Comparison of ENCODE assay signal across 14 mouse cellular contexts in the genomic region with DNA sequence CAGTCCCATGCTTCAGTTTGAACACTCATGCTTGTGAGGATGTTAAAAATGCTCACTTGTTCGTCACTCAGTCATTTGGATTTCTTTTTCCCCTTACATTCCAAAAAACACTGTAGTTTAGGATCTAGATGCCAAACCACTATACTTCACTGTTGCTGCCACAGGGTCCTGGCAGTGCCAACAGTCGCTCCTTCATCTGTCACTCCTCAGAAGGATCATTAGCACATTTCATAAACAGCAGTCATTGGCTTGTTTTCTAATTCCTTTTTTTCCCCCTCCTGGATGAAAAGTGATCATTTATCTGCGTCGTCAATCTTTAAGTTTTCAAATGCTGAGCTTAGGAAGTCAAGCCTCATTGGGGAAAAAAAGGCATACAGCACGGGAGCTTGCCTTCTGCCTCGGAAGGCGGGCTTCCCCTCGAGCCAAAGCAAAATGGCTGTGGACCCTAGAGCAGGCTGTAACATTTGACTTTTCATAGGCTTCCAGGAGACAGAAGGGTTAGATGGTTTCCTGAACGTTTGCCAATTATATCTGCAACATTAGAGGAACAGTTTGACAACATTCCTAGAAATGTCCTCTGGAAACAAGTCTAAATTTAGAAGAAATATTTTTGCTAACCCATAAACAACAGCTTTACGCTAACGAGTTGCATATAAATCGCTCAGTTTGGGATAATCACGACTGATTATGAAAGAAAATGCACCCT.
DNase-seq lines count a peak whose midpoint lies in the region; ATAC-seq and TF ChIP-seq lines count a peak whose summit lies in the region.
"Had no signal": no experiment of that assay in that cellular context is flagged by ENCODE, and none has a peak within 500 bp of the region (broad histone marks: within the 10 kb centered on the region; RNA-seq: fewer than 3 reads in every experiment).

No protein-coding gene starts in this region.

- no peak overlapping the region for H3K4me2 ChIP-seq in lung, postnatal 0 days (replicated peaks; ENCODE audit: low read depth, low read length)
- H3K4me2 ChIP-seq: heart, embryonic 12.5 days; midbrain, embryonic 13.5 days had no signal

- 46% methylated on average over 13 of the region's 13 CpGs for WGBS in lung, postnatal 0 days

- TF ChIP-seq EP300 in lung, postnatal 0 days (IDR thresholded peaks at IDR 0.05) = peak; percentile 74

- H3K9ac ChIP-seq in lung, postnatal 0 days (replicated peaks; ENCODE audit: low read depth) = no peak overlapping the region
- H3K9ac ChIP-seq: heart, embryonic 12.5 days; midbrain, embryonic 13.5 days had no signal

- ATAC-seq in cerebellum, adult (ENCODE audit: insufficient number of reproducible peaks, low FRiP score, low TSS enrichment) = peak; percentile 58; the same call in 1 of the 2 replicates
- ATAC-seq in lung, postnatal 0 days = peak; percentile 67
- ATAC-seq: inflammation-experienced regulatory T-cells, adult 6 months; midbrain, embryonic 13.5 days had no signal

- no peaks in the 10 kb centered on the region for H3K27me3 ChIP-seq in lung, postnatal 0 days (replicated peaks; ENCODE audit: insufficient read depth, low read length)
- H3K27me3 ChIP-seq: heart, embryonic 12.5 days; midbrain, embryonic 13.5 days had no signal

- TF ChIP-seq CTCF in lung, postnatal 0 days (IDR thresholded peaks at IDR 0.05) = no peak

- no peak for DNase-seq in cerebellum, adult 11-12 months
- peak; percentile 3 for DNase-seq in heart, adult 8-10 months (ENCODE audit: low spot score)
- no peak for DNase-seq in heart, postnatal 10 days
- peak; percentile 87 for DNase-seq in lung, postnatal 0 days (ENCODE audit: low spot score)
- DNase-seq in lung, postnatal 14 days = no peak
- no peak for DNase-seq in neural tube, embryonic 10.5 days (ENCODE audit: extremely low spot score, low spot score)
- no peak for DNase-seq in left cerebral cortex, adult 9 months (ENCODE audit: low spot score in 2 of 2)
- DNase-seq: adrenal gland, postnatal 25 days; gastrocnemius, postnatal 36 days had no signal

- intact Hi-C loops in heart, postnatal 10 days (cut with DNase I) = no loop called here

- no peaks in the 10 kb centered on the region for H3K9me3 ChIP-seq in lung, postnatal 0 days (ENCODE audit: low read length)
- H3K9me3 ChIP-seq: midbrain, embryonic 13.5 days had no signal

- H3K4me3 ChIP-seq in lung, postnatal 0 days (ENCODE audit: low read depth, low read length) = no peak overlapping the region
- H3K4me3 ChIP-seq: heart, embryonic 12.5 days; midbrain, embryonic 13.5 days had no signal

- H3K4me1 ChIP-seq in lung, postnatal 0 days (ENCODE audit: insufficient read depth, low read depth, low read length) = no peaks in the 10 kb centered on the region
- H3K4me1 ChIP-seq: heart, embryonic 12.5 days had no signal

- H3K27ac ChIP-seq in lung, postnatal 0 days (ENCODE audit: low read length) = peak overlapping the region; percentile 4; the same call in 1 of the 2 replicates
- H3K27ac ChIP-seq: macrophage; midbrain, embryonic 13.5 days had no signal

- no peaks in the 10 kb centered on the region for H3K36me3 ChIP-seq in lung, postnatal 0 days (ENCODE audit: insufficient read depth, low read length)
- H3K36me3 ChIP-seq: heart, embryonic 12.5 days; midbrain, embryonic 13.5 days had no signal

Comparison
In these comparisons a context has a peak if more than half of its experiments do, and no peak if none do; other contexts are left out.
1. DNase-seq: peak in heart, adult 8-10 months (single experiment) and lung, postnatal 0 days (single experiment); none in cerebellum, adult 11-12 months (single experiment), heart, postnatal 10 days (0 of 2), lung, postnatal 14 days (single experiment), neural tube, embryonic 10.5 days (single experiment) and left cerebral cortex, adult 9 months (0 of 2).